ENCODE assay signal across 8 mouse cellular contexts in the genomic region with DNA sequence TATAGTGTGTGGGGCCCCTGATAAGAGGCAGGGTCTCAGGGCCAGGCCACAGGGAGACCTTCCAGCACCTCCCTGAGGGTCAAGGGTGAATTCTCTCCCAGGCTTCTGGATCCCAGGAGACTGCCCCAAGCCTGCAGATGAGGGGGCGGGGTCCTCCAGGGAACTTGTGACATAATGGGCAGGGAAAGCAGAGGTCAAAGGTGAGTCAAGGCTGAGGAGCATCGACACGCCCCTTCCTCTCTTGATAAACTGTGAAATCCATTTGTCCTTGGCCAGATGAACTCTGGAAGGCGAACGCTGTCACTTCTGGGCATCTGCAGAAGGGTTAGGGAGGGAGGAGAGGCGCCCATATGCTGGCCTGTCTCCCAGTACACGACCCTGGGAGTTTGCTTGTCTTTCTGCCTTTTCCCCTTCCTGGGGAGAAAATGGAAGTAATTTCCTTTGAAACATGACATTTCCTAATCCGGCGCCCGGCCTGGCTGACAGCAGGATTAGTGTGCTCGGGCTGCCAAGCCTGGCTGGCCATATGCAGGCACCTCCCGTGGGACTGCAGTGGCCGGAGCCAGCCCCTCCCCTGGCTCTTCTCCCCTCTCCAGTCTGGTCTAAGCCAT.
A peak's percentile ranks its signal among the peaks of the same experiment; 100 is the strongest.
DNase-seq lines count a peak whose midpoint lies in the region; ATAC-seq and TF ChIP-seq lines count a peak whose summit lies in the region.

No protein-coding gene starts in this region.

- H3K9me3 ChIP-seq in E14TG2a.4 (ENCODE audit: low read length), result peaks cover 11% of the 10 kb centered on the region
- H3K9me3 ChIP-seq in intestine, postnatal 0 days (ENCODE audit: control insufficient read depth), result no peaks in the 10 kb centered on the region
- no peaks in the 10 kb centered on the region for H3K9me3 ChIP-seq in lung, embryonic 14.5 days (ENCODE audit: low read depth, low read length)

- H3K27ac ChIP-seq in intestine, postnatal 0 days (ENCODE audit: low read depth, low read length), result no peak overlapping the region
- H3K27ac ChIP-seq in lung, embryonic 14.5 days (ENCODE audit: low read depth), result no peak overlapping the region

- no peak for TF ChIP-seq CTCF in E14TG2a.4 (conservative IDR thresholded peaks at IDR 0.05; ENCODE audit: low read length)
- TF ChIP-seq CTCF in intestine, postnatal 0 days (IDR thresholded peaks at IDR 0.05; ENCODE audit: low read depth), result no peak
- TF ChIP-seq CTCF in lung, embryonic 14.5 days (IDR thresholded peaks at IDR 0.05; ENCODE audit: low read depth), result no peak

- no peak overlapping the region for H3K9ac ChIP-seq in intestine, postnatal 0 days (ENCODE audit: low read depth, low read length)
- H3K9ac ChIP-seq in lung, embryonic 14.5 days, result no peak overlapping the region

- ATAC-seq in intestine, postnatal 0 days, result 0 out of 2 replicates have a peak, but pooled peaks have one; percentile 28
- peak; percentile 75 for ATAC-seq in lung, embryonic 14.5 days (ENCODE audit: insufficient read depth)

- no peaks in the 10 kb centered on the region for H3K36me3 ChIP-seq in E14TG2a.4 (ENCODE audit: insufficient read depth, low read length)
- no peaks in the 10 kb centered on the region for H3K36me3 ChIP-seq in intestine, postnatal 0 days (ENCODE audit: control insufficient read depth, insufficient read depth)
- no peaks in the 10 kb centered on the region for H3K36me3 ChIP-seq in lung, embryonic 14.5 days (ENCODE audit: insufficient read depth)

- H3K4me1 ChIP-seq in E14TG2a.4 (replicated peaks; ENCODE audit: low read depth, low read length), result peaks cover 43% of the 10 kb centered on the region
- H3K4me1 ChIP-seq in intestine, postnatal 0 days (replicated peaks; ENCODE audit: control insufficient read depth, insufficient read depth, low read length), result peaks cover 3% of the 10 kb centered on the region; the same call in 1 of the 2 replicates
- H3K4me1 ChIP-seq in lung, embryonic 14.5 days (ENCODE audit: insufficient read depth), result no peaks in the 10 kb centered on the region

- H3K4me2 ChIP-seq in intestine, postnatal 0 days (replicated peaks; ENCODE audit: low read depth), result peak overlapping the region; percentile 43
- peak overlapping the region; percentile 10; the same call in 1 of the 2 replicates for H3K4me2 ChIP-seq in lung, embryonic 14.5 days

- peak; percentile 77 to 81 for DNase-seq in adrenal gland, postnatal 36 days
- DNase-seq in heart, adult 11 months, result peak; percentile 97
- peak; percentile 69 for DNase-seq in lung, embryonic 14.5 days
- DNase-seq in retina, postnatal 7 days (ENCODE audit: low read depth, low spot score), result peak; percentile 17
- no peak for DNase-seq in urinary bladder, postnatal 25 days (ENCODE audit: low spot score)
- no peak for DNase-seq in right cerebral cortex, postnatal 36 days (ENCODE audit: low spot score in 2 of 2)

- 7% methylated on average over 13 of the region's 13 CpGs for WGBS in intestine, postnatal 0 days
- 11% methylated on average over 13 of the region's 13 CpGs for WGBS in lung, embryonic 14.5 days

- H3K27me3 ChIP-seq in E14TG2a.4 (ENCODE audit: insufficient read depth, low read length), result no peaks in the 10 kb centered on the region
- H3K27me3 ChIP-seq in intestine, postnatal 0 days (replicated peaks; ENCODE audit: control insufficient read depth, insufficient read depth, low read length), result no peaks in the 10 kb centered on the region
- no peaks in the 10 kb centered on the region for H3K27me3 ChIP-seq in lung, embryonic 14.5 days (ENCODE audit: insufficient read depth, low read length)

- H3K4me3 ChIP-seq in E14TG2a.4 (replicated peaks; ENCODE audit: low read length), result 0 out of 2 replicates have a peak overlapping the region, but pooled peaks have one; percentile 17
- 0 out of 2 replicates have a peak overlapping the region, but pooled peaks have one; percentile 2 for H3K4me3 ChIP-seq in intestine, postnatal 0 days (ENCODE audit: low read depth, low read length)
- H3K4me3 ChIP-seq in lung, embryonic 14.5 days (ENCODE audit: low read depth, low read length), result no peak overlapping the region

Comparison
In these comparisons a context has a peak if more than half of its experiments do, and no peak if none do; other contexts are left out.
1. DNase-seq: peak in adrenal gland, postnatal 36 days (2 of 2), heart, adult 11 months (single experiment), lung, embryonic 14.5 days (single experiment) and retina, postnatal 7 days (single experiment); none in urinary bladder, postnatal 25 days (single experiment) and right cerebral cortex, postnatal 36 days (0 of 2).